Mouse (Mus musculus) liver, embryonic 15.5 days (tissue): ENCODE results near the gene Zfand3. TPM values are rescaled to one million over a fixed set of nuclear protein-coding genes. Genes with fewer than 3 reads are reported as not detected.

Experiments used
- ATAC-seq: fragments of 200-750 bp; cut with Nextera tagmentation; 2 replicates; pipeline ENCODE4 v1.8.0; 2017; ENCODE audit warnings: moderate number of reproducible peaks, mild to moderate bottlenecking, moderate library complexity; ENCODE audit not compliant: insufficient read depth
- H3K27ac ChIP-seq: fragments of 300-500 bp; sonication (generic); replicated peaks from 2 replicates; pipeline ENCODE4 v1.5.1; 2015; ENCODE audit warnings: mild to moderate bottlenecking, inconsistent platforms
- H3K27me3 ChIP-seq: fragments of 300-500 bp; sonication (generic); 2 replicates; pipeline ENCODE4 v1.6.1; 2015; ENCODE audit warnings: mild to moderate bottlenecking, inconsistent platforms
- H3K36me3 ChIP-seq: fragments of 300-500 bp; sonication (generic); replicated peaks from 2 replicates; pipeline ENCODE4 v1.6.1; 2015; ENCODE audit warnings: moderate library complexity, mild to moderate bottlenecking, inconsistent platforms
- H3K4me1 ChIP-seq: fragments of 300-500 bp; sonication (generic); replicated peaks from 2 replicates; pipeline ENCODE4 v1.6.1; 2015; ENCODE audit warnings: inconsistent platforms
- H3K4me2 ChIP-seq: fragments of 300-500 bp; sonication (generic); 2 replicates; pipeline ENCODE4 v1.6.1; 2015; ENCODE audit warnings: moderate library complexity, mild to moderate bottlenecking, inconsistent platforms
- H3K4me3 ChIP-seq: fragments of 300-500 bp; sonication (generic); replicated peaks from 2 replicates; pipeline ENCODE4 v1.5.1; 2015; ENCODE audit warnings: mild to moderate bottlenecking, inconsistent platforms
- H3K9ac ChIP-seq: fragments of 300-500 bp; sonication (generic); 2 replicates; pipeline ENCODE4 v1.6.1; 2015; ENCODE audit warnings: moderate library complexity, mild to moderate bottlenecking, inconsistent platforms
- H3K9me3 ChIP-seq: fragments of 300-500 bp; sonication (generic); replicated peaks from 2 replicates; pipeline ENCODE4 v1.6.1; 2016; ENCODE audit warnings: inconsistent platforms
- whole genome bisulfite sequencing: fragments of 180-500 bp; shearing (Covaris S2); methylation state at CpG from one replicate; pipeline ENCODE4 v1.1.7; 2015; ENCODE audit warnings: mixed read lengths; ENCODE audit not compliant: insufficient replicate concordance; 5-methylcytosine and 5-hydroxymethylcytosine counted together
- polyA plus RNA-seq: library from polyadenylated mRNA; unstranded; fragments of >200 nt; fragmentation: Nextera tagmentation; extraction: Ambion mirVana; gene quantifications from 2 replicates; pipeline ENCODE4 v1.2.1, GENCODE M21; 2015

Zfand3 gene
- polyA plus RNA-seq, 1 experiment from 2014 or later, result 15.4 TPM

- Histone ChIP-seq H3K4me1 (peaks cover 23% of the 10 kb centered on the region), H3K27me3 (no peaks in the 10 kb centered on the region), H3K4me3 (no peak overlapping the region), H3K27ac (no peak overlapping the region), H3K9ac (no peak overlapping the region), H3K4me2 (no peak overlapping the region), H3K9me3 (no peaks in the 10 kb centered on the region), H3K36me3 (0 out of 2 replicates have a peak, but pooled peaks cover 3% of the 10 kb centered on the region)
- no peak for ATAC-seq
- 67% methylated on average over 5 of the region's 5 CpGs for WGBS
These were observed 47.8 kb downstream of the Zfand3 start for GRCm38 (mm10) chr17:30052347-30052742.

- no peaks in the 10 kb centered on the region for H3K27me3 ChIP-seq
- ATAC-seq, result no peak
- 31% methylated on average over 9 of the region's 9 CpGs for WGBS
These were observed 48.9 kb downstream of the Zfand3 start for GRCm38 (mm10) chr17:30053463-30053862.

GRCm38 (mm10) chr17:30053871-30054270 lies 49.3 kb downstream of the Zfand3 start:
- WGBS, result 70% methylated on average over 2 of the region's 2 CpGs
- Histone ChIP-seq H3K9ac (no peak overlapping the region), H3K4me2 (no peak overlapping the region), H3K4me3 (no peak overlapping the region), H3K9me3 (no peaks in the 10 kb centered on the region), H3K4me1 (peaks cover 28% of the 10 kb centered on the region), H3K27ac (no peak overlapping the region), H3K27me3 (no peaks in the 10 kb centered on the region), H3K36me3 (0 out of 2 replicates have a peak, but pooled peaks cover 3% of the 10 kb centered on the region)
- no peak for ATAC-seq

More at GRCm38 (mm10) chr17:30053463-30053862, 48.9 kb downstream of the Zfand3 start:
- Histone ChIP-seq H3K4me2 (no peak overlapping the region), H3K27ac (no peak overlapping the region), H3K4me1 (peaks cover 28% of the 10 kb centered on the region), H3K9me3 (no peaks in the 10 kb centered on the region), H3K4me3 (no peak overlapping the region), H3K36me3 (0 out of 2 replicates have a peak, but pooled peaks cover 3% of the 10 kb centered on the region), H3K9ac (no peak overlapping the region)

GRCm38 (mm10) chr17:30056226-30056625 lies 51.7 kb downstream of the Zfand3 start:
- 77% methylated on average over 5 of the region's 5 CpGs for WGBS
- no peak overlapping the region for H3K27ac ChIP-seq
- H3K4me1 ChIP-seq, result peaks cover 33% of the 10 kb centered on the region
- no peak overlapping the region for H3K9ac ChIP-seq
- no peaks in the 10 kb centered on the region for H3K27me3 ChIP-seq
- no peak for ATAC-seq
- H3K9me3 ChIP-seq, result no peaks in the 10 kb centered on the region
- 0 out of 2 replicates have a peak, but pooled peaks cover 3% of the 10 kb centered on the region for H3K36me3 ChIP-seq
- H3K4me2 ChIP-seq, result no peak overlapping the region
- no peak overlapping the region for H3K4me3 ChIP-seq

GRCm38 (mm10) chr17:30058594-30058993 lies 54.1 kb downstream of the Zfand3 start:
- Histone ChIP-seq H3K9me3 (no peaks in the 10 kb centered on the region), H3K27me3 (no peaks in the 10 kb centered on the region), H3K4me2 (no peak overlapping the region), H3K27ac (no peak overlapping the region), H3K4me1 (peaks cover 24% of the 10 kb centered on the region), H3K9ac (no peak overlapping the region), H3K36me3 (no peaks in the 10 kb centered on the region), H3K4me3 (no peak overlapping the region)
- WGBS, result 68% methylated on average over 3 of the region's 3 CpGs
- ATAC-seq, result no peak

- no peaks in the 10 kb centered on the region for H3K9me3 ChIP-seq
- no peaks in the 10 kb centered on the region for H3K36me3 ChIP-seq
- H3K27me3 ChIP-seq, result no peaks in the 10 kb centered on the region
- H3K27ac ChIP-seq, result no peak overlapping the region
- H3K4me2 ChIP-seq, result no peak overlapping the region
- no peak overlapping the region for H3K4me3 ChIP-seq
- no peak for ATAC-seq
- H3K4me1 ChIP-seq, result peaks cover 24% of the 10 kb centered on the region
- H3K9ac ChIP-seq, result no peak overlapping the region
- WGBS, result 62% methylated on average over 5 of the region's 5 CpGs
These were observed 54.5 kb downstream of the Zfand3 start for GRCm38 (mm10) chr17:30059066-30059465.

- no peaks in the 10 kb centered on the region for H3K9me3 ChIP-seq
- H3K36me3 ChIP-seq, result no peaks in the 10 kb centered on the region
- H3K27ac ChIP-seq, result no peak overlapping the region
- no peak overlapping the region for H3K4me2 ChIP-seq
- no peak overlapping the region for H3K9ac ChIP-seq
- peaks cover 24% of the 10 kb centered on the region for H3K4me1 ChIP-seq
- H3K4me3 ChIP-seq, result no peak overlapping the region
- 72% methylated on average over 8 of the region's 8 CpGs for WGBS
- ATAC-seq, result no peak
- no peaks in the 10 kb centered on the region for H3K27me3 ChIP-seq
These were observed 56.7 kb downstream of the Zfand3 start for GRCm38 (mm10) chr17:30061100-30061837.

- Histone ChIP-seq H3K9me3 (no peaks in the 10 kb centered on the region), H3K9ac (no peak overlapping the region), H3K4me1 (peaks cover 18% of the 10 kb centered on the region), H3K36me3 (peaks cover 4% of the 10 kb centered on the region; the same call in 1 of the 2 replicates), H3K27me3 (no peaks in the 10 kb centered on the region), H3K27ac (no peak overlapping the region), H3K4me2 (no peak overlapping the region), H3K4me3 (no peak overlapping the region)
- no peak for ATAC-seq
- WGBS, result 41% methylated on average over 3 of the region's 3 CpGs
These were observed 59.3 kb downstream of the Zfand3 start for GRCm38 (mm10) chr17:30063849-30064248.

- no peaks in the 10 kb centered on the region for H3K9me3 ChIP-seq
- H3K4me3 ChIP-seq, result no peak overlapping the region
- H3K9ac ChIP-seq, result no peak overlapping the region
- WGBS, result 71% methylated on average over 4 of the region's 4 CpGs
- H3K27me3 ChIP-seq, result no peaks in the 10 kb centered on the region
- no peak overlapping the region for H3K4me2 ChIP-seq
- H3K36me3 ChIP-seq, result peaks cover 4% of the 10 kb centered on the region; the same call in 1 of the 2 replicates
- peaks cover 15% of the 10 kb centered on the region for H3K4me1 ChIP-seq
- H3K27ac ChIP-seq, result no peak overlapping the region
- no peak for ATAC-seq
These were observed 60.2 kb downstream of the Zfand3 start for GRCm38 (mm10) chr17:30064746-30065145.

- Histone ChIP-seq H3K4me1 (peaks cover under 1% of the 10 kb centered on the region; the same call in 1 of the 2 replicates), H3K9ac (no peak overlapping the region), H3K9me3 (no peaks in the 10 kb centered on the region), H3K27ac (no peak overlapping the region), H3K27me3 (no peaks in the 10 kb centered on the region), H3K4me2 (no peak overlapping the region), H3K36me3 (peaks cover 4% of the 10 kb centered on the region; the same call in 1 of the 2 replicates), H3K4me3 (no peak overlapping the region)
- WGBS, result 76% methylated on average over 3 of the region's 3 CpGs
- ATAC-seq, result no peak
These were observed 65.2 kb downstream of the Zfand3 start for GRCm38 (mm10) chr17:30069776-30070175.

GRCm38 (mm10) chr17:30070631-30071030 lies 66.1 kb downstream of the Zfand3 start:
- Histone ChIP-seq H3K4me3 (no peak overlapping the region), H3K27ac (no peak overlapping the region), H3K9ac (no peak overlapping the region), H3K4me2 (no peak overlapping the region), H3K36me3 (peaks cover 4% of the 10 kb centered on the region; the same call in 1 of the 2 replicates), H3K27me3 (no peaks in the 10 kb centered on the region), H3K9me3 (no peaks in the 10 kb centered on the region), H3K4me1 (peaks cover 7% of the 10 kb centered on the region; the same call in 1 of the 2 replicates)
- ATAC-seq, result no peak
- 68% methylated on average over 5 of the region's 5 CpGs for WGBS
